In the genomic region with DNA sequence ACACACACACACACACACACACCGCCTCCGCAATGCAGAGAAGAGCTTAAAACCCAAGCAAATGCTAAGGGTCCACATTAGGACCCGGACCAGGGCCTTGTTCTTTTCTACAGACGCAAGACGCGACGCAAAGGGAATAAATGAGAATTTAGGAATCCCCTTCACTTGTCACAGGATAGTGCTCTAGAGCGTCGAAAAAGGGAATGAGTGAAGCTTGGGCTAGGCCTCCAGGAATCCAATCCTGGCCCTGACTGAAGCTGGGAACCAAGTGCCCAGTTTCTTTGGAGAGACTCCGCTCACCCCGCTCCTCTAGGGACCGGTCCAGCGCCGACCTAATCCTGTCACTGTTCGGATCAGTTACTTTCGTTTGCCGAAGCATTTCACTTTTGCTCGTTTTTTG, we compare ENCODE assay signal across 10 mouse cellular contexts.
DNase-seq lines count a peak whose midpoint lies in the region; ATAC-seq and TF ChIP-seq lines count a peak whose summit lies in the region.
"Had no signal": no experiment of that assay in that cellular context is flagged by ENCODE, and none has a peak within 500 bp of the region (broad histone marks: within the 10 kb centered on the region; RNA-seq: fewer than 3 reads in every experiment).

No protein-coding gene starts in this region.

- peaks cover 86% of the 10 kb centered on the region for H3K27me3 ChIP-seq in kidney, embryonic 16.5 days (ENCODE audit: insufficient read depth, low read length)
- peaks cover 3% of the 10 kb centered on the region; the same call in 1 of the 2 replicates for H3K27me3 ChIP-seq in kidney, adult 2 months (replicated peaks; ENCODE audit: control insufficient read depth, insufficient read depth, low read length)
- H3K27me3 ChIP-seq in embryonic facial prominence, embryonic 15.5 days: peaks cover 75% of the 10 kb centered on the region
- peaks cover 34% of the 10 kb centered on the region for H3K27me3 ChIP-seq in hindbrain, embryonic 12.5 days
- no peaks in the 10 kb centered on the region; the same call in 1 of the 2 replicates for H3K27me3 ChIP-seq in midbrain, embryonic 16.5 days (ENCODE audit: control insufficient read depth, insufficient read depth, low read depth, low read length)
- H3K27me3 ChIP-seq in thymus, adult 2 months (ENCODE audit: control insufficient read depth, insufficient read depth, low read length): no peaks in the 10 kb centered on the region; the same call in 1 of the 2 replicates

- no peaks in the 10 kb centered on the region for H3K4me1 ChIP-seq in kidney, embryonic 16.5 days (ENCODE audit: insufficient read depth, low read length)
- no peaks in the 10 kb centered on the region for H3K4me1 ChIP-seq in kidney, adult 2 months (ENCODE audit: control insufficient read depth, insufficient read depth, low read length)
- H3K4me1 ChIP-seq in embryonic facial prominence, embryonic 15.5 days: no peaks in the 10 kb centered on the region
- no peaks in the 10 kb centered on the region for H3K4me1 ChIP-seq in hindbrain, embryonic 12.5 days
- no peaks in the 10 kb centered on the region for H3K4me1 ChIP-seq in midbrain, embryonic 16.5 days (ENCODE audit: control insufficient read depth, insufficient read depth, low read length)
- no peaks in the 10 kb centered on the region for H3K4me1 ChIP-seq in thymus, adult 2 months (replicated peaks; ENCODE audit: control insufficient read depth, insufficient read depth, low read length)

- no peak for TF ChIP-seq POLR2A in kidney, adult 2 months (IDR thresholded peaks at IDR 0.05; ENCODE audit: low read depth, low read length)
- TF ChIP-seq POLR2A in thymus, adult 2 months (IDR thresholded peaks at IDR 0.05; ENCODE audit: control insufficient read depth, extremely low read depth, insufficient read depth, low read length, poor library complexity): no peak

- H3K27ac ChIP-seq in kidney, embryonic 16.5 days (ENCODE audit: low read length): no peak overlapping the region
- H3K27ac ChIP-seq in kidney, adult 2 months (ENCODE audit: insufficient read depth, low read depth, low read length): no peak overlapping the region
- H3K27ac ChIP-seq in embryonic facial prominence, embryonic 15.5 days (replicated peaks): no peak overlapping the region
- H3K27ac ChIP-seq in hindbrain, embryonic 12.5 days: peak overlapping the region; percentile 44
- no peak overlapping the region for H3K27ac ChIP-seq in midbrain, embryonic 16.5 days (ENCODE audit: low read length)
- no peak overlapping the region for H3K27ac ChIP-seq in thymus, adult 2 months (ENCODE audit: control insufficient read depth, insufficient read depth, low read length)
- H3K27ac ChIP-seq: macrophage had no signal

- no peaks in the 10 kb centered on the region for H3K9me3 ChIP-seq in kidney, embryonic 16.5 days (ENCODE audit: low read length)
- H3K9me3 ChIP-seq in embryonic facial prominence, embryonic 15.5 days (replicated peaks): no peaks in the 10 kb centered on the region
- no peaks in the 10 kb centered on the region for H3K9me3 ChIP-seq in hindbrain, embryonic 12.5 days (replicated peaks)
- H3K9me3 ChIP-seq in midbrain, embryonic 16.5 days (replicated peaks; ENCODE audit: control insufficient read depth, low read length, poor library complexity, severe bottlenecking): no peaks in the 10 kb centered on the region

- no peak overlapping the region for H3K4me3 ChIP-seq in kidney, embryonic 16.5 days (ENCODE audit: low read length)
- H3K4me3 ChIP-seq in kidney, adult 2 months (ENCODE audit: insufficient read depth, low read depth, low read length): no peak overlapping the region
- peak overlapping the region; percentile 20 for H3K4me3 ChIP-seq in embryonic facial prominence, embryonic 15.5 days (replicated peaks)
- peak overlapping the region; percentile 4; the same call in 1 of the 2 replicates for H3K4me3 ChIP-seq in hindbrain, embryonic 12.5 days
- no peak overlapping the region for H3K4me3 ChIP-seq in midbrain, embryonic 16.5 days (ENCODE audit: low read depth, low read length)
- no peak overlapping the region for H3K4me3 ChIP-seq in thymus, adult 2 months (ENCODE audit: control insufficient read depth, insufficient read depth, low read length)

- 22% methylated on average over 18 of the region's 18 CpGs for WGBS in kidney, embryonic 16.5 days
- WGBS in kidney, adult 2 months: 9% methylated on average over 18 of the region's 18 CpGs
- 17% methylated on average over 18 of the region's 18 CpGs for WGBS in embryonic facial prominence, embryonic 15.5 days
- 29% methylated on average over 18 of the region's 18 CpGs for WGBS in hindbrain, embryonic 12.5 days
- WGBS in midbrain, embryonic 16.5 days: 21% methylated on average over 18 of the region's 18 CpGs
- WGBS in thymus, adult 2 months: 7% methylated on average over 18 of the region's 18 CpGs

- TF ChIP-seq CTCF in kidney, adult 2 months (conservative IDR thresholded peaks at IDR 0.05; ENCODE audit: insufficient read depth, insufficient read length, low read depth, low read length): no peak
- no peak for TF ChIP-seq CTCF in thymus, adult 2 months (IDR thresholded peaks at IDR 0.05; ENCODE audit: borderline replicate concordance, control insufficient read depth, extremely low read depth, insufficient read depth, low read length, poor library complexity)

- no peak for DNase-seq in kidney, adult 2 months
- no peak for DNase-seq in left cerebral cortex, adult 9 months (ENCODE audit: low spot score in 2 of 2)
- no peak for DNase-seq in thymus, adult 2 months
- DNase-seq in gastrocnemius, adult 18-20 months (ENCODE audit: low spot score): no peak
- DNase-seq: cerebellum, adult 11 months had no signal

- H3K36me3 ChIP-seq in kidney, embryonic 16.5 days (ENCODE audit: insufficient read depth, low read length): no peaks in the 10 kb centered on the region
- H3K36me3 ChIP-seq in kidney, adult 2 months (ENCODE audit: control insufficient read depth, insufficient read depth, low read length): no peaks in the 10 kb centered on the region
- H3K36me3 ChIP-seq in embryonic facial prominence, embryonic 15.5 days: no peaks in the 10 kb centered on the region
- no peaks in the 10 kb centered on the region for H3K36me3 ChIP-seq in hindbrain, embryonic 12.5 days
- no peaks in the 10 kb centered on the region for H3K36me3 ChIP-seq in midbrain, embryonic 16.5 days (ENCODE audit: control insufficient read depth, insufficient read depth, low read length)
- no peaks in the 10 kb centered on the region for H3K36me3 ChIP-seq in thymus, adult 2 months (ENCODE audit: control insufficient read depth, insufficient read depth, low read length)

- H3K4me2 ChIP-seq in kidney, embryonic 16.5 days (replicated peaks; ENCODE audit: low read depth, low read length): peak overlapping the region; percentile 19; the same call in 1 of the 2 replicates
- 0 out of 2 replicates have a peak overlapping the region, but pooled peaks have one; percentile 29 for H3K4me2 ChIP-seq in embryonic facial prominence, embryonic 15.5 days (replicated peaks)
- H3K4me2 ChIP-seq in hindbrain, embryonic 12.5 days (replicated peaks): peak overlapping the region; percentile 39
- peak overlapping the region; percentile 19 for H3K4me2 ChIP-seq in midbrain, embryonic 16.5 days (ENCODE audit: low read length)

- no peak for ATAC-seq in kidney, embryonic 16.5 days (ENCODE audit: low FRiP score, low TSS enrichment)
- no peak for ATAC-seq in embryonic facial prominence, embryonic 15.5 days (ENCODE audit: insufficient number of reproducible peaks, low FRiP score, low TSS enrichment, low read depth)
- ATAC-seq in hindbrain, embryonic 12.5 days (ENCODE audit: low FRiP score): no peak
- ATAC-seq in midbrain, embryonic 16.5 days: no peak

- no peak overlapping the region for H3K9ac ChIP-seq in kidney, embryonic 16.5 days (replicated peaks; ENCODE audit: low read length)
- H3K9ac ChIP-seq in embryonic facial prominence, embryonic 15.5 days: no peak overlapping the region
- H3K9ac ChIP-seq in hindbrain, embryonic 12.5 days: no peak overlapping the region; the same call in 1 of the 2 replicates
- H3K9ac ChIP-seq in midbrain, embryonic 16.5 days (ENCODE audit: low read depth, low read length): no peak overlapping the region

Comparison
In these comparisons a context has a peak if more than half of its experiments do, and no peak if none do; other contexts are left out.
1. H3K4me3 ChIP-seq: peak in embryonic facial prominence, embryonic 15.5 days (single experiment) and hindbrain, embryonic 12.5 days (single experiment); none in kidney, embryonic 16.5 days (single experiment), kidney, adult 2 months (single experiment), midbrain, embryonic 16.5 days (single experiment) and thymus, adult 2 months (single experiment).
2. Peak in every context shown above with its lines, with median percentiles within 50 percentile points of each other: H3K4me2 ChIP-seq.